Mouse (Mus musculus): ENCODE results near the gene Agpat1. TPM values are rescaled to one million over a fixed set of nuclear protein-coding genes. Genes with fewer than 3 reads are reported as not detected.

The Agpat1 gene
- polyA plus RNA-seq, 1 experiment from 2014 or later, result 61.7 TPM

DNA sequence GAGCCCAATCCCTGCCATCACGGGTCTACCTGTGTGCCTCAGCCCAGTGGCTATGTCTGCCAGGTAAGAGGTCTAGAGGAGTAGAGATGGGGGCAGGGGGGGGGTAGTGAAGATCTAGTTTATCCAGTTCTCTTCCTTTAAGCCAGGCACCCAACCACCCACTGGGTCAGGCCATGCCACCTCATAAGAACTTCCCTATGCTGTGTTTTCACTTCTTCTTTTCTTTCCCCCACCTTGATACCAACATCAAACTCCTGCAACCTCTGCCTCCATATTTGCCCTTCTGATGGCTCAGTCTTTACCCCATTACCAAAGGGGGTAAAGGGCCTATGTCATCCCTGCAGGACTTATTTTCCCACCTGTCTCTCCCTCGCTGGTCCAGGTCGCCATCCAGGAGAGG lies 26.0 kb upstream of the Agpat1 start:
- H3K9me3 ChIP-seq (ENCODE audit: control insufficient read depth, low read length), result no peaks in the 10 kb centered on the region
- WGBS, result 90% methylated on average over 3 of the region's 3 CpGs
- H3K4me1 ChIP-seq (ENCODE audit: control insufficient read depth, insufficient read depth, low read length), result no peaks in the 10 kb centered on the region
- H3K36me3 ChIP-seq (ENCODE audit: control insufficient read depth, insufficient read depth, low read length), result no peaks in the 10 kb centered on the region
- no peak overlapping the region for H3K4me2 ChIP-seq (replicated peaks; ENCODE audit: low read depth, low read length)
- no peak overlapping the region for H3K9ac ChIP-seq (ENCODE audit: low read depth, low read length)
- no peak overlapping the region for H3K27ac ChIP-seq (ENCODE audit: low read depth, low read length)
- ATAC-seq (ENCODE audit: low FRiP score, low TSS enrichment), result no peak
- H3K27me3 ChIP-seq (ENCODE audit: control insufficient read depth, insufficient read depth, low read length), result no peaks in the 10 kb centered on the region
- no peak overlapping the region for H3K4me3 ChIP-seq (ENCODE audit: low read length)

DNA sequence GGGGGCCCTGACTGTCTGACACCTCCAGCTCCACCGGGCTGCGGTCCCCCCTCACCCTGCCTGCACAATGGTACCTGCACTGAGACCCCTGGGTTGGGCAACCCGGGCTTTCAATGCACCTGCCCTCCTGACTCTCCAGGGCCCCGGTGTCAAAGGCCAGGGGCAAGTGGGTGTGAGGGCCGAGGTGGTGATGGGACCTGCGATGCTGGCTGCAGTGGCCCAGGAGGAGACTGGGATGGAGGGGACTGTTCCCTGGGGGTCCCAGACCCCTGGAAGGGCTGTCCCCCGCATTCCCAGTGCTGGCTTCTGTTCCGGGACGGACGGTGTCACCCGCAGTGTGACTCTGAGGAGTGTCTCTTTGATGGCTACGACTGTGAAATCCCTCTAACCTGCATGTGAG lies 21.5 kb upstream of the Agpat1 start:
- no peaks in the 10 kb centered on the region for H3K9me3 ChIP-seq (ENCODE audit: control insufficient read depth, low read length)
- no peaks in the 10 kb centered on the region for H3K36me3 ChIP-seq (ENCODE audit: control insufficient read depth, insufficient read depth, low read length)
- H3K4me3 ChIP-seq (ENCODE audit: low read length), result no peak overlapping the region
- H3K27me3 ChIP-seq (ENCODE audit: control insufficient read depth, insufficient read depth, low read length), result no peaks in the 10 kb centered on the region
- no peak overlapping the region for H3K4me2 ChIP-seq (replicated peaks; ENCODE audit: low read depth, low read length)
- H3K4me1 ChIP-seq (ENCODE audit: control insufficient read depth, insufficient read depth, low read length), result peaks cover 5% of the 10 kb centered on the region; the same call in 1 of the 2 replicates
- H3K9ac ChIP-seq (ENCODE audit: low read depth, low read length), result no peak overlapping the region
- ATAC-seq (ENCODE audit: low FRiP score, low TSS enrichment), result no peak
- WGBS, result 85% methylated on average over 12 of the region's 12 CpGs
- no peak overlapping the region for H3K27ac ChIP-seq (ENCODE audit: low read depth, low read length)

DNA sequence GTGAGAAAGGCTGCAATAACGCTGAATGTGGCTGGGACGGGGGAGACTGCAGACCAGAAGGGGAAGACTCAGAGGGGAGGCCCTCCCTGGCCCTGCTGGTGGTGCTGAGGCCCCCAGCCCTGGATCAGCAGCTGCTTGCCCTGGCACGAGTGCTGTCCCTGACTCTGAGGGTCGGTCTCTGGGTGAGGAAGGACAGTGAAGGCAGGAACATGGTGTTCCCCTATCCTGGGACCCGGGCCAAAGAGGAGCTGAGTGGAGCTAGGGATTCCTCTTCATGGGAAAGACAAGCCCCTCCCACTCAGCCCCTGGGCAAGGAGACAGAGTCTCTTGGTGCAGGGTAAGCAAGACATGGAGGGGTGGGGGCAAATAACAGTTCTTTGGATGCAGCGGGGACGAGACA lies 20.7 kb upstream of the Agpat1 start:
- Histone ChIP-seq H3K27ac (ENCODE audit: low read depth, low read length) (no peak overlapping the region), H3K4me2 (replicated peaks; ENCODE audit: low read depth, low read length) (no peak overlapping the region), H3K4me3 (ENCODE audit: low read length) (no peak overlapping the region), H3K9ac (ENCODE audit: low read depth, low read length) (no peak overlapping the region), H3K9me3 (ENCODE audit: control insufficient read depth, low read length) (no peaks in the 10 kb centered on the region), H3K4me1 (ENCODE audit: control insufficient read depth, insufficient read depth, low read length) (peaks cover 10% of the 10 kb centered on the region; the same call in 1 of the 2 replicates), H3K36me3 (ENCODE audit: control insufficient read depth, insufficient read depth, low read length) (no peaks in the 10 kb centered on the region), H3K27me3 (ENCODE audit: control insufficient read depth, insufficient read depth, low read length) (no peaks in the 10 kb centered on the region)
- WGBS, result 71% methylated on average over 7 of the region's 7 CpGs
- no peak for ATAC-seq (ENCODE audit: low FRiP score, low TSS enrichment)

DNA sequence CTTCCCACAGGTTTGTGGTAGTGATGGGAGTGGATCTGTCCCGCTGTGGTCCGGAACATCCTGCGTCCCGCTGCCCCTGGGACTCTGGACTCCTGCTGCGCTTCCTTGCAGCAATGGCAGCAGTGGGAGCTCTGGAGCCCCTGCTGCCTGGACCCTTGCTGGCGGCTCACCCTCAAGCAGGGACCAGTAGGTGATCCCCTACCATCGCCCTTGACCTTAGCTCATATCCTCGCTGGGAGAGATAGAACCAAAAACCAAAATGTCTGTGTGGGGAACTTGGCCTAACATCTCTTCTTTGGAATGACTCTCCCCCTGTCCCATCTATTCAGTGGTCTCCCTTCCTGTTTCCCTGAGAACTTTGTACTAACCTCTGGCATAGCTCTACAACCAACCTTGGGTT lies 20.2 kb upstream of the Agpat1 start:
- peaks cover 14% of the 10 kb centered on the region for H3K4me1 ChIP-seq (ENCODE audit: control insufficient read depth, insufficient read depth, low read length)
- no peaks in the 10 kb centered on the region for H3K9me3 ChIP-seq (ENCODE audit: control insufficient read depth, low read length)
- H3K4me2 ChIP-seq (replicated peaks; ENCODE audit: low read depth, low read length), result no peak overlapping the region
- no peak overlapping the region for H3K9ac ChIP-seq (ENCODE audit: low read depth, low read length)
- no peak overlapping the region for H3K27ac ChIP-seq (ENCODE audit: low read depth, low read length)
- H3K27me3 ChIP-seq (ENCODE audit: control insufficient read depth, insufficient read depth, low read length), result no peaks in the 10 kb centered on the region
- 87% methylated on average over 8 of the region's 8 CpGs for WGBS
- H3K36me3 ChIP-seq (ENCODE audit: control insufficient read depth, insufficient read depth, low read length), result no peaks in the 10 kb centered on the region
- no peak for ATAC-seq (ENCODE audit: low FRiP score, low TSS enrichment)
- H3K4me3 ChIP-seq (ENCODE audit: low read length), result no peak overlapping the region

DNA sequence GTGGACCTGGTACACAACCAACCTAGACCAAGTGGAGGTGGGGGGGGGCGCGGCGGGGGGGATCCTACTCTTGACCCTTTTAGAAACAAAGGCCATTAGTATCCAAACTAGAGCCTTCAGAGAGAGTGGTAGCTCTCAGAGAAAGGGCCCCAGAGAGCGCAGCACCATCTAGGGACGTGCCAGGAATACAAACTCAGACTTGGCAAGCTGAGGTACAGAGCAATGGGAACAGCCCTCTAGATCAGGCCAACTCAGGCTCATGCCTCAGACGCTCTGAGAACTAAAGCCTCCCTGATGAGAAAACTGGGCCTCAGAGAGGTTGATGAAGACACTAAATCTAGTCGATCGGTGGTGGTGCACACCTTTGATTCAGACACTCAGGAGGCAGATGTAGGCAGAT lies 18.9 kb upstream of the Agpat1 start:
- no peak overlapping the region for H3K9ac ChIP-seq (ENCODE audit: low read depth, low read length)
- no peak overlapping the region for H3K4me2 ChIP-seq (replicated peaks; ENCODE audit: low read depth, low read length)
- no peak for ATAC-seq (ENCODE audit: low FRiP score, low TSS enrichment)
- no peaks in the 10 kb centered on the region for H3K9me3 ChIP-seq (ENCODE audit: control insufficient read depth, low read length)
- H3K27ac ChIP-seq (ENCODE audit: low read depth, low read length), result no peak overlapping the region
- H3K36me3 ChIP-seq (ENCODE audit: control insufficient read depth, insufficient read depth, low read length), result no peaks in the 10 kb centered on the region
- no peak overlapping the region for H3K4me3 ChIP-seq (ENCODE audit: low read length)
- peaks cover 27% of the 10 kb centered on the region for H3K4me1 ChIP-seq (ENCODE audit: control insufficient read depth, insufficient read depth, low read length)
- H3K27me3 ChIP-seq (ENCODE audit: control insufficient read depth, insufficient read depth, low read length), result no peaks in the 10 kb centered on the region
- WGBS, result 96% methylated on average over 8 of the region's 8 CpGs

DNA sequence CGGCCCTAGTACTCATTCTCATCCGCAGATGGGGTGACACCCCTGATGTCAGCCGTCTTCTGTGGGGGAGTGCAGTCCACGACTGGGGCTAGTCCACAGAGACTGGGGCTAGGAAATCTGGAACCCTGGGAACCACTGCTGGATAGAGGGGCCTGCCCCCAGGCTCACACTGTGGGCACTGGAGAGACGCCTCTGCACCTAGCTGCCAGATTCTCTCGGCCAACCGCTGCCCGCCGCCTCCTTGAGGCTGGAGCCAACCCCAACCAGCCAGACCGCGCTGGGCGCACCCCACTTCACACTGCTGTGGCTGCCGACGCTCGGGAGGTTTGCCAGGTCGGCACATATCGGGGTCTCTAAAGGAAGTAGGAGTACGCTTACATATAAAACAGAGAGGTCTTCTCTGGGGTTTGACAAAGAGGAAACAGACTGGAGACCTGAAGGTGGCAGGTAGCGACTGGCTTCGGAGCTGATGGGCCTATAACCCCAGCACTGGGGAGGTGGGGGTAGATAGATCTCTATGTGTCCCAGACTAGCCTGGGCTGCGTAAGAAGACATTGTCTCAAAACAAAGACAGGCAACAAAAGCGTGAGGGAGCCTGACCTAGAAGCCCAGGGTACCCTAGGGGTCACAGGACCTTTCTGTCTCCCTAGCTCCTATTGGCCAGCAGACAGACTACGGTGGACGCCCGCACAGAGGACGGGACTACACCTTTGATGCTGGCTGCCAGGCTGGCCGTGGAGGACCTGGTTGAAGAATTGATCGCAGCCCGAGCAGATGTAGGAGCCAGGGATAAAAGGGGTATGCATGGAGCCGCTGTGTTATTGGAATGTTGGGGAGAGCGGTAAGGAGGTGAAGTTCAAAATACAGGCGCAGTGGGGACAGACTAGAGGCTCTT lies 17.9 kb upstream of the Agpat1 start:
- H3K9ac ChIP-seq (ENCODE audit: low read depth, low read length), result peak overlapping the region; percentile 91; the same call in 1 of the 2 replicates
- peaks cover 37% of the 10 kb centered on the region for H3K4me1 ChIP-seq (ENCODE audit: control insufficient read depth, insufficient read depth, low read length)
- peak overlapping the region; percentile 90 for H3K4me2 ChIP-seq (replicated peaks; ENCODE audit: low read depth, low read length)
- no peaks in the 10 kb centered on the region for H3K9me3 ChIP-seq (ENCODE audit: control insufficient read depth, low read length)
- no peaks in the 10 kb centered on the region for H3K36me3 ChIP-seq (ENCODE audit: control insufficient read depth, insufficient read depth, low read length)
- peak; percentile 0; the same call in 1 of the 2 replicates for ATAC-seq (ENCODE audit: low FRiP score, low TSS enrichment)
- no peaks in the 10 kb centered on the region for H3K27me3 ChIP-seq (ENCODE audit: control insufficient read depth, insufficient read depth, low read length)
- H3K27ac ChIP-seq (ENCODE audit: low read depth, low read length), result peak overlapping the region; percentile 94
- WGBS, result 21% methylated on average over 32 of the region's 32 CpGs
- H3K4me3 ChIP-seq (ENCODE audit: low read length), result peak overlapping the region; percentile 70

DNA sequence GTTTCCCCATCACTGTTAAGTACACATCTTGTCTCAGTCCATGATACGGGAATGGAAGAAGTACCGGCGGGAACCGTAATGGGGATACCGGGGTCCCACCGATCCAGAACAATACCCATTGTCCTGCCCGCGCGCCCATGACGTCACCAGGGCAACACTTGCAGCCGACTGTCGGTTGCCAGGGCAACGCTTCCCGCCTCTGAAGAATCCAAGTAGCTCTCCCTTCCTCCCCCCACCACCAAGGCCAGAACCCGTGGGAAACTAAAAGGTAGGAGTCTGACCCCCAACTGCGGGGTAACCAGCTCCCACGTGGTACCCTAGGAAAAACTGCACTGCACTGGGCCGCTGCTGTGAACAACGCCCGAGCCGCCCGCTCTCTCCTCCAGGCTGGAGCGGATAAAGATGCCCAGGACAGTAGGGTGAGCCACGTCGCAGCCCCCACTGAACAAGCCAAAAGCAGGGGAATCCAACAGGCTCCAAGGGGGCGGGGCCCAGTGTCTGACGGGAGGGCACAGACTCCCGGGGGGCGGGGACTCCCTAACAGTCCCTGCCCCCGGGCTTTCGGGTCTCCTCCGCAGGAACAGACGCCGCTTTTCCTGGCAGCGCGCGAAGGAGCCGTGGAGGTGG lies 17.2 kb upstream of the Agpat1 start:
- peak overlapping the region; percentile 70 for H3K4me3 ChIP-seq (ENCODE audit: low read length)
- peak; percentile 71 for ATAC-seq (ENCODE audit: low FRiP score, low TSS enrichment)
- H3K9me3 ChIP-seq (ENCODE audit: control insufficient read depth, low read length), result no peaks in the 10 kb centered on the region
- H3K4me2 ChIP-seq (replicated peaks; ENCODE audit: low read depth, low read length), result peak overlapping the region; percentile 90
- peak overlapping the region; percentile 94 for H3K27ac ChIP-seq (ENCODE audit: low read depth, low read length)
- H3K9ac ChIP-seq (ENCODE audit: low read depth, low read length), result peak overlapping the region; percentile 91
- H3K4me1 ChIP-seq (ENCODE audit: control insufficient read depth, insufficient read depth, low read length), result peaks cover 42% of the 10 kb centered on the region
- WGBS, result under 1% methylated on average over 38 of the region's 38 CpGs
- H3K36me3 ChIP-seq (ENCODE audit: control insufficient read depth, insufficient read depth, low read length), result no peaks in the 10 kb centered on the region
- H3K27me3 ChIP-seq (ENCODE audit: control insufficient read depth, insufficient read depth, low read length), result no peaks in the 10 kb centered on the region

DNA sequence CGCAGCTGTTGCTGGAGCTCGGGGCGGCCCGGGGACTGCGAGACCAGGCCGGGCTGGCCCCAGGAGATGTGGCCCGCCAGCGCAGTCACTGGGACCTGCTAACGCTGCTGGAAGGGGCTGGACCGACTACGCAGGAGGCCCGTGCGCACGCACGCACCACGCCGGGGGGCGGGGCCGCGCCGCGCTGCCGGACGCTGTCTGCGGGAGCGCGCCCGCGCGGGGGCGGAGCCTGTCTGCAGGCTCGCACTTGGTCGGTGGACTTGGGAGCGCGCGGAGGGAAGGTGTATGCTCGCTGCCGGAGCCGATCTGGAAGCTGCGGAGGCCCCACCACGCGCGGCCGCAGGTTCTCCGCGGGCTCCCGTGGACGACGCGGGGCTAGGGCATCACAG lies 16.6 kb upstream of the Agpat1 start:
- under 1% methylated on average over 43 of the region's 50 CpGs for WGBS
- H3K4me2 ChIP-seq (replicated peaks; ENCODE audit: low read depth, low read length), result peak overlapping the region; percentile 90
- H3K4me1 ChIP-seq (ENCODE audit: control insufficient read depth, insufficient read depth, low read length), result peaks cover 42% of the 10 kb centered on the region

DNA sequence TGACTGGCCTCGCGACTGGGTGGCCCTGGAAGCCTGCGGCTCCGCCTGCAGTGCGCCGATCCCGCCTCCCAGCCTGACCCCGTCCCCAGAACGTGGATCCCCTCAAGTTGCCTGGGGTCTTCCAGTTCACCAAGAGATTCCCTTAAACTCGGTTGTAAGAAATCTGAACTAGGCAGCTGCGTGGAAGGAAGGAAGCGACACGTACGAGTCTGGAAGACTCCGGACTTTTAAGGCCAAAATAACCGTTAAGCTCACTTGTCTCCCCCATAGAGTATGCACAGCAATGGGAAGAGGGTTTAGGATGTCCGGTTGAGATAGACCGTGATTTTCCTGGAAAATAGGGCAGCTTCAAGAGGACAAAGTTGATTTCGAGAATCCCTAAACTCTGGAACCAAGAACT lies 16.2 kb upstream of the Agpat1 start:
- WGBS, result 3% methylated on average over 19 of the region's 19 CpGs
- peak overlapping the region; percentile 94 for H3K27ac ChIP-seq (ENCODE audit: low read depth, low read length)
- peaks cover 42% of the 10 kb centered on the region for H3K4me1 ChIP-seq (ENCODE audit: control insufficient read depth, insufficient read depth, low read length)
- peak overlapping the region; percentile 90 for H3K4me2 ChIP-seq (replicated peaks; ENCODE audit: low read depth, low read length)
- H3K36me3 ChIP-seq (ENCODE audit: control insufficient read depth, insufficient read depth, low read length), result no peaks in the 10 kb centered on the region
- H3K9me3 ChIP-seq (ENCODE audit: control insufficient read depth, low read length), result no peaks in the 10 kb centered on the region
- peak overlapping the region; percentile 70 for H3K4me3 ChIP-seq (ENCODE audit: low read length)
- no peak; the same call in 1 of the 2 replicates for ATAC-seq (ENCODE audit: low FRiP score, low TSS enrichment)
- H3K9ac ChIP-seq (ENCODE audit: low read depth, low read length), result peak overlapping the region; percentile 91
- no peaks in the 10 kb centered on the region for H3K27me3 ChIP-seq (ENCODE audit: control insufficient read depth, insufficient read depth, low read length)

More for the DNA sequence above, 16.6 kb upstream of the Agpat1 start:
- no peaks in the 10 kb centered on the region for H3K9me3 ChIP-seq (ENCODE audit: control insufficient read depth, low read length)
- peak overlapping the region; percentile 70 for H3K4me3 ChIP-seq (ENCODE audit: low read length)
- peak overlapping the region; percentile 91 for H3K9ac ChIP-seq (ENCODE audit: low read depth, low read length)
- peak overlapping the region; percentile 94 for H3K27ac ChIP-seq (ENCODE audit: low read depth, low read length)
- H3K27me3 ChIP-seq (ENCODE audit: control insufficient read depth, insufficient read depth, low read length), result no peaks in the 10 kb centered on the region
- H3K36me3 ChIP-seq (ENCODE audit: control insufficient read depth, insufficient read depth, low read length), result no peaks in the 10 kb centered on the region
- ATAC-seq (ENCODE audit: low FRiP score, low TSS enrichment), result peak; percentile 77

Measured in kidney, embryonic 14.5 days (tissue).